Mouse (Mus musculus): ENCODE results near the gene Gm5726. TPM values are rescaled to one million over a fixed set of nuclear protein-coding genes. Genes with fewer than 3 reads are reported as not detected.
"Not testable (repeated sequence)": the region's sequence is repeated elsewhere in the genome, so short reads cannot be mapped to it uniquely, and the experiment has no call there.

The Gm5726 gene
- not detected in 2 replicates for polyA plus RNA-seq (2016; fragmentation: Nextera tagmentation; extraction: Ambion mirVana)

- not testable (repeated sequence) for H3K4me1 ChIP-seq; H3K27me3 ChIP-seq; H3K9me3 ChIP-seq; ATAC-seq (ENCODE audit: low FRiP score); H3K4me3 ChIP-seq (replicated peaks); H3K27ac ChIP-seq; H3K4me2 ChIP-seq; H3K36me3 ChIP-seq (replicated peaks); H3K9ac ChIP-seq
- no CpG with 5 or more reads among the region's 1 CpGs for WGBS
Measured at GRCm38 (mm10) chr7:20545657-20546056, at the start of gene Gm5726. Gene Gm5726, minus strand, starts transcription at chr7:20545757.

GRCm38 (mm10) chr7:20576141-20576540, 30.6 kb upstream of the Gm5726 start, which contains the start of gene Gm4141:
Gene Gm4141, minus strand, starts transcription at chr7:20576241.
- not testable (repeated sequence) for H3K27me3 ChIP-seq; H3K9me3 ChIP-seq; H3K4me1 ChIP-seq; H3K4me2 ChIP-seq; H3K4me3 ChIP-seq (replicated peaks); H3K9ac ChIP-seq; H3K36me3 ChIP-seq (replicated peaks); H3K27ac ChIP-seq; ATAC-seq (ENCODE audit: low FRiP score)
- WGBS: no CpG with 5 or more reads among the region's 3 CpGs

GRCm38 (mm10) chr7:20533537-20533936, 12.0 kb downstream of the Gm5726 start, which contains the start of gene Vmn1r104:
Gene Vmn1r104, plus strand, starts transcription at chr7:20533837.
- H3K4me2 ChIP-seq; H3K27me3 ChIP-seq; ATAC-seq (ENCODE audit: low FRiP score); H3K9ac ChIP-seq; H3K9me3 ChIP-seq; H3K36me3 ChIP-seq (replicated peaks); H3K27ac ChIP-seq; H3K4me1 ChIP-seq; H3K4me3 ChIP-seq (replicated peaks): not testable (repeated sequence)
- no CpG with 5 or more reads among the region's 3 CpGs for WGBS

- not testable (repeated sequence) for H3K9me3 ChIP-seq; ATAC-seq (ENCODE audit: low FRiP score); H3K27ac ChIP-seq; H3K4me1 ChIP-seq; H3K9ac ChIP-seq; H3K27me3 ChIP-seq; H3K4me2 ChIP-seq; H3K36me3 ChIP-seq (replicated peaks); H3K4me3 ChIP-seq (replicated peaks)
- WGBS: no CpG with 5 or more reads among the region's 3 CpGs
Measured at GRCm38 (mm10) chr7:20510434-20510833, 35.1 kb downstream of the Gm5726 start, which contains the start of gene Vmn1r103. Gene Vmn1r103, minus strand, starts transcription at chr7:20510534.

Other genes starting within 250 kb of the Gm5726 start
- not detected in 2 replicates for gene Gm4133, start 211.7 kb downstream of the Gm5726 start, polyA plus RNA-seq (2016; fragmentation: Nextera tagmentation; extraction: Ambion mirVana)
- not detected in 2 replicates for gene Gm5728, start 170.3 kb downstream of the Gm5726 start, polyA plus RNA-seq (2016; fragmentation: Nextera tagmentation; extraction: Ambion mirVana)
- not detected in 2 replicates for gene Vmn1r100, start 127.8 kb downstream of the Gm5726 start, polyA plus RNA-seq (2016; fragmentation: Nextera tagmentation; extraction: Ambion mirVana)
- not detected in 2 replicates for gene Vmn1r101, start 103.2 kb downstream of the Gm5726 start, polyA plus RNA-seq (2016; fragmentation: Nextera tagmentation; extraction: Ambion mirVana)
- not detected in 2 replicates for gene Gm10670, start 70.8 kb downstream of the Gm5726 start, polyA plus RNA-seq (2016; fragmentation: Nextera tagmentation; extraction: Ambion mirVana)
- gene Vmn1r103, start 35.2 kb downstream of the Gm5726 start, polyA plus RNA-seq (2016; fragmentation: Nextera tagmentation; extraction: Ambion mirVana): not detected in 2 replicates
- not detected in 2 replicates for gene Vmn1r104, start 11.9 kb downstream of the Gm5726 start, polyA plus RNA-seq (2016; fragmentation: Nextera tagmentation; extraction: Ambion mirVana)
- gene Gm4141, start 30.5 kb upstream of the Gm5726 start, polyA plus RNA-seq (2016; fragmentation: Nextera tagmentation; extraction: Ambion mirVana): not detected in 2 replicates
- not detected in 2 replicates for gene Gm4513, start 53.3 kb upstream of the Gm5726 start, polyA plus RNA-seq (2016; fragmentation: Nextera tagmentation; extraction: Ambion mirVana)
- not detected in 2 replicates for gene Vmn1r107, start 123.2 kb upstream of the Gm5726 start, polyA plus RNA-seq (2016; fragmentation: Nextera tagmentation; extraction: Ambion mirVana)
- not detected in 2 replicates for gene Vmn1r111, start 157.5 kb upstream of the Gm5726 start, polyA plus RNA-seq (2016; fragmentation: Nextera tagmentation; extraction: Ambion mirVana)
- gene Gm10668, start 184.9 kb upstream of the Gm5726 start, polyA plus RNA-seq (2016; fragmentation: Nextera tagmentation; extraction: Ambion mirVana): not detected in 2 replicates
- not detected in 2 replicates for gene Vmn1r112, start 225.4 kb upstream of the Gm5726 start, polyA plus RNA-seq (2016; fragmentation: Nextera tagmentation; extraction: Ambion mirVana)
- gene Vmn1r113, start 241.5 kb upstream of the Gm5726 start, polyA plus RNA-seq (2016; fragmentation: Nextera tagmentation; extraction: Ambion mirVana): not detected in 2 replicates

Measured in forebrain, embryonic 12.5 days (tissue).